Comparison of ENCODE assay signal across 10 mouse cellular contexts in genomic region chr19:24898737-24899577, GRCm38 (mm10). TPM values are rescaled to one million over a fixed set of nuclear protein-coding genes. Genes with fewer than 3 reads are reported as not detected.
DNase-seq lines count a peak whose midpoint lies in the region; ATAC-seq lines count a peak whose summit lies in the region.
"Had no signal": no experiment of that assay in that cellular context is flagged by ENCODE, and none has a peak within 500 bp of the region (broad histone marks: within the 10 kb centered on the region; RNA-seq: fewer than 3 reads in every experiment).

No protein-coding gene starts in this region.

- intact Hi-C loops in heart, postnatal 36 days (cut with DNase I): loop anchor here (10.0 kb wide), 1 partner anchor 706 kb away; no protein-coding TSS in a partner anchor

- no peak overlapping the region for H3K27ac ChIP-seq in heart, embryonic 12.5 days (ENCODE audit: poor library complexity, severe bottlenecking)
- no peak overlapping the region for H3K27ac ChIP-seq in hindbrain, embryonic 11.5 days (ENCODE audit: low read depth, low read length)
- H3K27ac ChIP-seq in midbrain, embryonic 12.5 days (replicated peaks): no peak overlapping the region

- DNase-seq in heart, postnatal 36 days: no peak
- peak; percentile 16 for DNase-seq in brain, embryonic 18.5 days (ENCODE audit: low read depth, low spot score)
- peak; percentile 67 for DNase-seq in hindbrain, embryonic 11.5 days (ENCODE audit: low spot score)
- no peak for DNase-seq in thymus, postnatal 25 days
- no peak for DNase-seq in spleen, adult 12 weeks (ENCODE audit: low spot score)
- no peak for DNase-seq in ovary, adult 18-20 months (ENCODE audit: low spot score)

- H3K4me1 ChIP-seq in heart, embryonic 12.5 days (replicated peaks): peaks cover 24% of the 10 kb centered on the region
- peaks cover 7% of the 10 kb centered on the region for H3K4me1 ChIP-seq in hindbrain, embryonic 11.5 days (replicated peaks; ENCODE audit: control insufficient read depth, insufficient read depth, low read length)
- H3K4me1 ChIP-seq in midbrain, embryonic 12.5 days: peaks cover 26% of the 10 kb centered on the region

- H3K27me3 ChIP-seq in heart, embryonic 12.5 days (replicated peaks): peaks cover 74% of the 10 kb centered on the region
- peaks cover 61% of the 10 kb centered on the region for H3K27me3 ChIP-seq in hindbrain, embryonic 11.5 days (ENCODE audit: control insufficient read depth, insufficient read depth, low read length)
- peaks cover 81% of the 10 kb centered on the region for H3K27me3 ChIP-seq in midbrain, embryonic 12.5 days

- no peaks in the 10 kb centered on the region for H3K36me3 ChIP-seq in heart, embryonic 12.5 days
- no peaks in the 10 kb centered on the region for H3K36me3 ChIP-seq in hindbrain, embryonic 11.5 days (ENCODE audit: control insufficient read depth, insufficient read depth, low read length)
- no peaks in the 10 kb centered on the region for H3K36me3 ChIP-seq in midbrain, embryonic 12.5 days

- ATAC-seq in heart, embryonic 12.5 days (ENCODE audit: insufficient number of reproducible peaks, low FRiP score): no peak
- ATAC-seq in hindbrain, embryonic 11.5 days (ENCODE audit: low FRiP score): no peak
- ATAC-seq in midbrain, embryonic 12.5 days (ENCODE audit: low FRiP score, low read depth): 0 out of 2 replicates have a peak, but pooled peaks have one; percentile 17

- WGBS in heart, embryonic 12.5 days: 4% methylated on average over 34 of the region's 34 CpGs
- WGBS in hindbrain, embryonic 11.5 days: 3% methylated on average over 34 of the region's 34 CpGs
- WGBS in midbrain, embryonic 12.5 days: 2% methylated on average over 34 of the region's 34 CpGs

- peak overlapping the region; percentile 80 for H3K4me2 ChIP-seq in heart, embryonic 12.5 days
- H3K4me2 ChIP-seq in hindbrain, embryonic 11.5 days (replicated peaks; ENCODE audit: low read depth, low read length): peak overlapping the region; percentile 46
- H3K4me2 ChIP-seq in midbrain, embryonic 12.5 days (replicated peaks): peak overlapping the region; percentile 92

- H3K4me3 ChIP-seq in heart, embryonic 12.5 days: peak overlapping the region; percentile 45
- H3K4me3 ChIP-seq in hindbrain, embryonic 11.5 days (ENCODE audit: low read depth, low read length): peak overlapping the region; percentile 26
- H3K4me3 ChIP-seq in midbrain, embryonic 12.5 days: peak overlapping the region; percentile 52
- H3K4me3 ChIP-seq: erythroblast, embryonic 14.5 days; myocyte had no signal

- no peaks in the 10 kb centered on the region for H3K9me3 ChIP-seq in heart, embryonic 12.5 days (replicated peaks)
- no peaks in the 10 kb centered on the region for H3K9me3 ChIP-seq in hindbrain, embryonic 11.5 days (ENCODE audit: control insufficient read depth, low read length)
- no peaks in the 10 kb centered on the region for H3K9me3 ChIP-seq in midbrain, embryonic 12.5 days

- H3K9ac ChIP-seq in heart, embryonic 12.5 days: no peak overlapping the region
- H3K9ac ChIP-seq in hindbrain, embryonic 11.5 days (ENCODE audit: low read depth, low read length): no peak overlapping the region
- H3K9ac ChIP-seq in midbrain, embryonic 12.5 days (replicated peaks): no peak overlapping the region; the same call in 1 of the 2 replicates

RNA-seq across cellular contexts. Expression of gene Foxd4, which starts 2.0 kb away (rescaled TPM):
- polyA plus RNA-seq in heart, embryonic 12.5 days (2016; fragmentation: Nextera tagmentation; extraction: Ambion mirVana): not detected in 2 replicates
- not detected for total RNA-seq in heart, postnatal 36 days (2021)
- polyA plus RNA-seq in hindbrain, embryonic 11.5 days (2014; fragmentation: Nextera tagmentation; extraction: Ambion mirVana): 0.14 and 0.20 TPM in 2 replicates
- polyA plus RNA-seq in midbrain, embryonic 12.5 days (2016; fragmentation: Nextera tagmentation; extraction: Ambion mirVana): 0.09 and 0.18 TPM in 2 replicates
- polyA plus RNA-seq: erythroblast, embryonic 14.5 days; myocyte had no signal

RNA-seq across cellular contexts. Expression of gene Gm10053, which starts 23.5 kb away (rescaled TPM):
- polyA plus RNA-seq in heart, embryonic 12.5 days (2016; fragmentation: Nextera tagmentation; extraction: Ambion mirVana): 627 and 634 TPM in 2 replicates
- 1,000 to 10,000 TPM in 1 of 2 experiments, 100 to 1,000 TPM in 1; 986 to 1,083 TPM for total RNA-seq in heart, postnatal 36 days (2021)
- polyA plus RNA-seq in hindbrain, embryonic 11.5 days (2014; fragmentation: Nextera tagmentation; extraction: Ambion mirVana): 244 and 258 TPM in 2 replicates
- polyA plus RNA-seq in midbrain, embryonic 12.5 days (2016; fragmentation: Nextera tagmentation; extraction: Ambion mirVana): 203 and 209 TPM in 2 replicates

RNA-seq across cellular contexts. Expression of gene Pgm5, which starts 37.3 kb away (rescaled TPM):
- polyA plus RNA-seq in heart, embryonic 12.5 days (2016; fragmentation: Nextera tagmentation; extraction: Ambion mirVana): 4.7 and 5.1 TPM in 2 replicates
- total RNA-seq in heart, postnatal 36 days (2021): 100 to 1,000 TPM in 1 of 2 experiments, 10 to 100 TPM in 1; 93.2 to 109 TPM
- 0.81 and 1.2 TPM in 2 replicates for polyA plus RNA-seq in hindbrain, embryonic 11.5 days (2014; fragmentation: Nextera tagmentation; extraction: Ambion mirVana)
- 0.64 and 0.93 TPM in 2 replicates for polyA plus RNA-seq in midbrain, embryonic 12.5 days (2016; fragmentation: Nextera tagmentation; extraction: Ambion mirVana)
- polyA plus RNA-seq: erythroblast, embryonic 14.5 days had no signal

Comparison
In these comparisons a context has a peak if more than half of its experiments do, and no peak if none do; other contexts are left out.
1. DNase-seq: peak in brain, embryonic 18.5 days (single experiment) and hindbrain, embryonic 11.5 days (single experiment); none in heart, postnatal 36 days (0 of 2), thymus, postnatal 25 days (single experiment), spleen, adult 12 weeks (single experiment) and ovary, adult 18-20 months (single experiment).
2. Peak in every context shown above with its lines, with median percentiles within 50 percentile points of each other: H3K4me2 ChIP-seq and H3K4me3 ChIP-seq.